Mouse (Mus musculus) megakaryocyte progenitor cell, adult 5-6 weeks (primary cell): Measurements from ENCODE around the gene Sdcbp2. TPM values are rescaled to one million over a fixed set of nuclear protein-coding genes. Genes with fewer than 3 reads are reported as not detected.
A peak's percentile ranks its signal among the peaks of the same experiment; 100 is the strongest.

Experiments
- ATAC-seq: replicated peaks from 2 replicates; pipeline ENCODE4 v1.8.0; 2016; ENCODE audit warnings: mild to moderate bottlenecking, moderate TSS enrichment, inconsistent platforms; ENCODE audit not compliant: poor library complexity
- total RNA-seq, 2 experiments: library from RNA; stranded (forward) in 1 of 2; stranded (reverse) in 1 of 2; fragments of 157-497, 149-512 nt in 1 of 2; fragments of 200-1000 nt in 1 of 2; gene quantifications; 2 replicates each; pipeline versions ENCODE4 v1.2.3 to v1.2.4; 2015 to 2017

Sdcbp2 gene
- 0.10 and 0.22 TPM in 2 replicates for total RNA-seq (2015)
- total RNA-seq (2017): not detected in 2 replicates

DNA sequence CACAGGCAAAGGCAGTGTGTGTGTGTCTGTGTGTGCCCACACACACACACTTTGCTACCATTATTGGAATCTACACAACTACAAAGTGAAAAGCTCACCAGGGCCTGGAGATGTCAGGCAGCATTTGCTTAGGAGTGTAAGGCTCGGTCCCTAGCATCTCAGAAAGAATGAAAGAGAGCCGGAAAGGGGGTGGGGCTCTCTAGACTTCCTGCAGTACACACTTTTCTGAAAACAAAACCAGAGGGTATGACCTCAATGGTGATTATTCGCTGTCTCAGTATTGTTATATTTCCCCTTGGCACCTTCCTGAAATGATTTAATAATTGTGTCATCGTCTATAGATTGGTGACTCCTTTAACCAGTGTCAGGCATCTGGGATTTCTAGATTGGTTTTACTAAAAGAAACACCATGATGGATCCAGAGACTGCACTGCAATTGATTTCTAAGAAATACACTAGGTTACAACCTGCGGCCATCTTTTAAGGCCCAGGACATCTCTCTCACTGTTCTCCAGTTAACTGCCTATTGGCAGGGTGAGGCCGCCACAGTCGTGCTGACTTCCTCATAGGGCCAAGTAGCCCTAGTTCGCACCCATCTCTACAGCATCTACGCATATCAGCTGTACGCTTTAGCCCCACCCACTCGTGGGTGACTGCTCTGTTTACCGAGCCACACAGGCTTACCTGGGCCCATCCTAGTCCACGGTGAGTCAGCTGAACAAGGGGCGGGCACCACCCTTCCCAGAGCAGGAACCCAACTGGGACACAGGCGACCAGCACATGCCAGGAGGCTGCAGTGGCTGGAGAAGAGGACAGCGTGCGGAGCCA, at the start of gene Sdcbp2:
Gene Sdcbp2, plus strand, starts transcription at position 750 of the 828 bp plus-strand sequence.
- no peak for ATAC-seq

DNA sequence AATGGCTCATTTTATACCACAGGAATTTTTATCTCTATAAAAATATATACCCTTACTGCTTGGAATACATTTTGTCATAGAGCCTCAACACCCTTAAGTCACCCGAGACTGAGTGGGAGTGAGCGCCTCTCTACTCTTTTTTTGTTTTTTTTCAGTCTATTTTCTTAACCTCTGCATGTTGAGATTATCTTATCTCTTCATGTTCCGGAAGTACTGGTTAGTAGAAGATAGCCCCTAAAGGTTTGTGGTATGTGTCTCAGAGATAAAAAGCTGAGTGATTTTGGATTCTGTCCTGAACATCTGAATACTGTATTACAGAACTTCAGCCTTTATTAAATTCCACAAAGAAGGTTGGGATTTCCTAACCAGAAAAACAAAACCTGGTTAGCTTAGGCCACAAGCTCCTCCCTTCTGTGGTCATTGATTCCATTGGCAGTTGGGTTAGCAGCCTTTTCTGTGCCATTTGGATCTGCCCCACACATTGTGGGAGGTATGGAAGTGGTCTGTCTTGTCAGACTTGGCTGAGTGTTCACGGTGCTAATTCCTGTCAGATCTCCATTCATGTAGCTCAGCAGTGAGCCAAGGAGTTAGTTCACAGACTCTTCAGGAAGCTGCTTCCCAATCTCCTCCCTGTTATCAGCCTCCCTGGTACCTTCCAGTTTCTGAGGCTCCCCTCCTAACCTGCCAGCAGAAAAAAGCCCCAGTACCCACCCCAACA, 47.9 kb upstream of the Sdcbp2 start:
- ATAC-seq: peak; percentile 81

DNA sequence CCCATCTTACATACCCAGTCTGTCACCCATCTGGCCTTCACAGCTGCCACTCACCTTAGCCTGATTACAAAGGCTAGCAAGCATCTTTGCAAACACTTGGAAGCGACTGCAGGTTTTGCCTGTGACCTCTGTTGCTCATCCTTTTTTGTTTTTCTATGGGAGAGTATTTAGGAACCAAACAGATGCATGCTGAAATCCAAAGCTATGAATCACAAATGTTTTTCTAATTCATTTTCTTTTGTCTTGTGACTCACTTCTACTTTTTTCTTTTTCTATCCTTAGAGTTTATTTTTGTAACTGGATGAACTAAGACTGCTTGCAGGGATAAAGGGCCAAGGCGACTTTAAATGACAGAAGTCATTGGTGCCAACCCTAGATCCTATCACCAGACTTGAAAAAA, 46.9 kb upstream of the Sdcbp2 start:
- no peak for ATAC-seq

DNA sequence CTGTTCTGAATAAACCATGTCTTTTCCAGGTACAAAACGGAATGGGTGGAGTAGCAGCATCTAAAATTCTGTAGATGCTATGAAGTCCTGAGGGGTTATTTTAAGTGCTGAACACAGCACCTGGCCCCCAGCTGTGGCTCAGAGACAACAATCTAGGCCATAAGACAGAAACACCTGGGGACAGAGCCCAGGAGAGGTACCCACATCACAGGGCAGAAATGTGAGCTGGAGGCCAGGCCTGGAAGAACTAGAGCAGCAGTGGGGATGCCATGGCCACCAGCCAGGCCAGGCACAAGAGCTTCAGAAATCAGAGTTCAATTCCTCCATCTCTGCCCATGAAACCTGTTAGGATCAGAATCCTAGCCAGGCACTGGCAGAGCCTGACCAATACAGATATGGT, 44.4 kb upstream of the Sdcbp2 start:
- ATAC-seq: no peak

DNA sequence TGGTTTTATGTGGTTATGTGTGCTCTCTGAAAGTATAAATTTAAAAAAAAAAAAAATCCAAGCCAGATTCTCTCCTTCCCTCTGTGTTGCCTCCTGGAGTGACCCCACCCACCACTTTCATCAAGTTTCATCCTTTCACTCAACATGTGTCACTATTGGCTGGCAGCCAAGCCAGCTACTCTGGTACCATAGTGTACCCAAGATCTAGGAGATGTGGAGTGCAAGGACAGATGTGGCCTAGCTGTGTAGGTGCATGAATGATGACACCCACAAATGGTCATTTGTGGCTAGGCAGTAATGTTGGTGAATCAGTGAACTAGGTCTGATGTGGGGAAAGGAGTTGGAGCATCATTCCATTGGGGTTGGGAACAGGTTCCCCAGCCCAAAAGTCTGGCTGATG, 43.3 kb upstream of the Sdcbp2 start:
- no peak for ATAC-seq

DNA sequence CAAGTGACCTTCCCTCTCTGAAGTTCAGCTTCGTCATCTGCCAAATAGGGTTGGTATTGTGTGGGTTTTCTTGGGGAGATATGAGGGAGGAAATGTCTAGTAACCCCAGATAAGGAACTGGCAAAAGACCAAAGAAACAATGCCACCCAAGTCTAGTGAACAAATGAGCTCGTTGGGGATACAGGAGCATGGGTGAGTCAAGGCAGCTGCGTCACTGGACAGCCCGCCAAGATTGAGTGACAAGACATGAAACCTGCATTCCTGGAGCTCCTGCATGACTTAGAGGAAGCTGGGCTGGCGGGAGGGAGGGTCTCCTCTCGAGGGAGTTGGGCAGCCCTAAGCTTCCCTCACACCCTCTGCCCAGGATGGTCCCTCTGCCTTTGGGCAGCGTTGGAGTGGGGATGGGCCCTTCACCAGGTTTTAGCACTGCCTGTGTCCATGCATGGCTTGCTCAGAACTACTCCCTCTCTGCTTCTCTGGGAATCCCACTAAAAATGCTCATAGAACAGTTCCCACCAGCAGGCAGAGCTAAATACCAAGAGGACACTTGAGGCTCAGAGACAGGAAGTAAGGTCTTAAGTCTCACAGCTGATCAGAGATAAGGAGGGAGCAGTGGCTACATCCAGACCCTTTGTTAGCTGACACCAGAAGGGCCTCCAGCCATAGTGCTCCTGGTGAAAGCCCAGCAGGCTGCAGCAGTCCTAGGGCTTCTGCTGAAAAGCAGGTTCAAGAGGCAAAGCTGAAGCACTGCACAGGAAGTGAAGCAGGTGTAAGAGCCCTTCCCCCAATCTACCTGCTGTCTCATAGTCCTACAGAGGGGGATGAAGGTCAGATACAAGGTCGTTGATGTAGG, 41.8 kb upstream of the Sdcbp2 start:
- ATAC-seq: peak; percentile 73

DNA sequence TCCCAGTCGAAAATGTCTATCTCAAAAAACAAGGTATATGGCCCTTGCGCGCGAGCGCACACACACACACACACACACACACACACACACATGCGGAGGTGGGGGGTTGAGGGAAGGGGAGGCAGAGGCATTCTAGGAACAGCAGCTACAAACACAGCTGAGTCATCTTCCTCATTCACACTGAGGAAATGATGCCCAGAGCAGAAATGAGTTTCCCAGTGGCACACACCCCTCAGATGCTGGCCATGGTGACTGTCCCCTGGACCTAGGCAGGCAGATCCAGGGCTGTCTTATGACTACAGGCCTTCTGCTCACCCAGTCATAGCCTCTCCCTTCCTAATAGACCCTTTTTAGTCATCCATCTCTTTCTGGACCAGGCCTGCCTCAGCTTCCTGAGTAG, 38.8 kb upstream of the Sdcbp2 start:
- peak; percentile 56 for ATAC-seq

DNA sequence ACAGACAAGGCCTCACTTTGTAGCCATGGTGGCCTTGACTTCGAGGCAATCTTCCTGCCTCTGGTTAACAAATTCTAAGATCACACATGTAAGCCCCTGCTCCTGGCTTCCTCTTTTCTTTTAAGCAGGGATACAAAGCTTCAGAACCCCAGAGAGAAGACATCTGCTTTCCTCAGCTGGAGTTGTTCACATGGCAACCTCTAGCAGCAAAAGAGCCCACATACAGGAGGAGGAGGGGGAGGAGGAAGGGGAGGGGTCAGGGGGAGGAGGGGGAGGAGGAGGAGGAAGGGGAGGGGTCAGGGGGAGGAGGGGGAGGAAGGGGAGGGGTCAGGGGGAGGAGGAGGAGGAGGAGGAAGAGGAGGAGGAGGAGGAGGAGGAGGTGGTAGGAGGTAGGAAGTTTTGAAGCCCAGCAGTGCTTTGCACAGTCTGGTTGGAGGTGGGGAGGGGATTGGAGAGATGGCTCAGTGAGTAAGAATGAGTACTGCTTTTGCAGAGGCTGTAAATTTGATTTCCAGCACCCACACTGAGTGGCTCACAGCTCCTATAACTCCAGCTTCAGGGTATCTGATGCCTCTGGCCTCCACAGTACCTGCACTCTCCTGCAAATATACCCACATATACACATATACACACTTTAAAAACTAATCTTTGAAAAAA, 36.3 kb upstream of the Sdcbp2 start:
- ATAC-seq: peak; percentile 61

DNA sequence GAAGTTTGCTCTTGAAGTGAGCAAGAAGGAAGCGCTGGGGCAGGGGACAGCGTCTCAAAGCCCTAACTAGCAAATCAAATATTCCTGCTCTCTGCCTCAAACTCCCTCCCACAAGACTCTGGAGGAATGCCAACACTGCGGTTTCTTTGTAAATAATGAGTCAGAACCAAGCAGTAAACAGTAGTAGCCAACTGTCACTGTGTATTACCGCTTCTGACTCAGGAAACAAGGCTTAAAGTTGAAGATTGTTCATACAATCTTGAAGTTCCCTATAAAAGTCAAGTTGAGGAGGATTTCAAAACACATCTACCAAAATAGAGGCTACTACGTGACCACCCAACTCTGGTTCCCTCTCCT, 35.8 kb upstream of the Sdcbp2 start:
- ATAC-seq: peak; percentile 53

DNA sequence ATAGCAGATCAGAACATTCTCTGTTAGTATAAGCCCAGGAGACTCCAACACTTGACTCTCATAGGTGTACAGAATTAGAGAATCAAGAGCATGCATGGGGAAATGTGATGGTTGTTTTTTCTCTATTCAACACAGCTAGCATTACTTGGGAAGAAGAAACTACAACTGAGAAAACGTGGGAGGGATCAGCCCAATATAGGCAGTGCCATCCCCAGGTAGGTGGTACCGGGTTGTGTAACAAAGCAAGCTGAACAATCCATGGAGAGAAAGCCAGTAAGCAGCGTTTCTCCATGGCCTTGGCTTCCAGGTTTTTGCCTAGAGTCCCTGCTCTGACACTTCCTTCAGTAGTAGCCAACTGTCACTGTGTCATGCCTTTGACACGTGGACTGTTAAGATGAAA, 33.8 kb upstream of the Sdcbp2 start:
- ATAC-seq: no peak

DNA sequence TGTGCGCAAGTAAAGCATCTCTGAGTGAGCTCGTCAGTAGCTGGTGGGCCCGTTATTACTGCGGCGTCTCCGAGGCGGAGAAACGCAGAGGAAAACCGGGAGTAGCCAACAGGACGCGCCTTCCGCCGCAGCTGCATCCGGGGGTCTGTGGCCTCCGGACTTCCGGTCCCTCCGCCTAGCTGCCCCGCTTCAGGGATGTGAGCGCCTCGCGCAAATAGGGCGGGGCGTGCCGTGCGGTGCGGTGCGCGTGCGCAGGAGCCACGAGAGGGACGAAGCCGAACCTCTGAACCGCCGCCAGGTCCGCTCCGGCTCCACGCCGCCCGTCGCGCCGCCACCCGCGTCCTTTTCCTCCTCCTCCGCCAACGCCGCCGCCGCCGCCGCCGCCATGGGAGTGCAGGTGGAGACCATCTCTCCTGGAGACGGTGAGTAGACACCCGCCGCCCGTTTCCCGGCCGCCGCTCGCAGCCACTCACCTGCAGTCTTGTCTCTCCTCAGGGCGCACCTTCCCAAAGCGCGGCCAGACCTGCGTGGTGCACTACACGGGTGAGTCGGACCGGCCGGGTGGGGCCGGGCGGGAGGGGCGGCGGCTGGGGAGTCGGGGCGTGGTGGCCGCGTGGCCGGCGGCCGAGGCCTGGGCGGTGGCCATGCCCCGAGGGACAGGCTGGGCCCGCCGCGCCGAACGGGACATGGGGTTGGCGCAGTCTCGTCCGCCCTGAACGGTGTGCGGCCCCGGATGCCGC, 29.9 kb upstream of the Sdcbp2 start, which contains the start of gene Fkbp1a:
Gene Fkbp1a, plus strand, starts transcription at position 161 of the 740 bp plus-strand sequence.
- peak; percentile 95 for ATAC-seq

DNA sequence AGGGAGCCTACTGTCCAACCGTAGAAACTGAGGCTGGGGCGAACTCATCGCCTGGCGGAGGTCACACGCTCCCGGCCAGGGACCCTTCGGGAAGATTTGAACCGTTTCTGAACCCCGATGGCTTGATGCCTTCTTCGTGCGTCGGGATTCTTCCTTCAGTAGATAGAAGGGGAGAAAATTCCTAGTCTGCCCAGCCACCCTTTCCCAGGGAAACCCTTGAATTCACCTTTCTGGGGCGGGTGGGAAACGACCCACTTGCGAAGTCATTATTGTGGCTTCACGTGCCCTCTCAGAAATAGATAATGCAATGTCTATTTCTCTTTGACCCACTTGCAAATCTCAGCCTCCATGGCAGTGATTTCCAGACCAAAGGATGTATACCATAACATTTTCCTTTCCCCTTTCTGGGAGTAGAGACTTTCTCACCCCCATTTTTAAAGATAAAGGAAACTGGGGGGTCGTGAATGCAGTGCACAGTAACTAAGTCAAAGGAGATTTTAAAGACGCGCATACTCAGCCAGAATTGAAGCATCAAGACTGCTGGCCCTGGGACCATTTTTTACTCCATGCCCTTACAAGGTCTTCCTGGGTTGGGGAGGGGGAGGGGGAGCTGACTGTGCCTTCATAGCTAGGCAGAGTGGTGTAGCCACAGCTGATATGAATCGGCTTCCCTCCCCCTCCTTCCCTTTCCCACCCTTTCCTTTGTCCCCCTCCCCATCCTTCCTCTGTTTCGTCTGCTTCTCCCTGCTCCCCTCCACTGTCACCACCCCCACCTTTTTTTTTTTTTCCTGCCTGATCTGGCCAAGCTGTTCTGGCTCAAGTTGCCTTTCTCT, 29.1 kb upstream of the Sdcbp2 start:
- ATAC-seq: no peak

DNA sequence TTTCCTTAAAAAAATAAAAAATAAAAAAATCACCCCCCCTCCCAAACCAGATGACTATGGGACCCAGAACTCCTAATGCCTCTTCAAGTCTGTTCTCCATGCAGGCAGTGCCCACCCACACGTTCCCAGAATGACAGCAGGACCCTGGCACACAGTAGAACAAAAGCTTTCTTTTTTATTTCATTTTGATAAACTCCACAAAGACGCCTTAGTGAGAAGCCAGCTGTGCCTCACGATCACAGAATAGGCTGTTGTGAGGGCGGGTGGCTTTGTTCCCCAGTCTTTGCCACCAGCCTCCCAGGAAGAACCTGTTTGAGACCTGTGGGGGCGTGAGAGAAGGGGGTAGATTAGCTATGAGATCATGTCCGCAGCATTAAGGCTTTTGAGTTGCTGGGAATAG, 27.7 kb upstream of the Sdcbp2 start:
- ATAC-seq: no peak

DNA sequence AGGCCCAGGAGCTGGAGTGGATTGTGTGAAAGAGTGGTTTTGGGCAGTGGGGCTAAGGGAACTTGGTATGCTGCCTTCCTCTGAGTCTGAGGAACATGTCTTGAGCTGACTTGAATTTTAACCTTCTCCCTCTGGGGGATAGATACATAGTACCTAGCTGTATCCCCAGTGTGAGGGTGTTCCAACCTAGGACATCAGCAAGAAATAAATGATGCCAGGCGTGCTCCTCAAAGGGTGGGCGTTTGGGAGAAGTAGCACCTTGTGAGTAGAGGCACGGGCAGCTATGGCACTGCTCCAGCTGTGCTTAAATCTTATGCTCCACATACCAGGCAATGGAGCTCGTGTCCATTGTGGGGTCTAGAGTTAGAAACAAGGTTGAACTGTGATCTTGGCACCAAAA, 25.9 kb upstream of the Sdcbp2 start:
- no peak for ATAC-seq

DNA sequence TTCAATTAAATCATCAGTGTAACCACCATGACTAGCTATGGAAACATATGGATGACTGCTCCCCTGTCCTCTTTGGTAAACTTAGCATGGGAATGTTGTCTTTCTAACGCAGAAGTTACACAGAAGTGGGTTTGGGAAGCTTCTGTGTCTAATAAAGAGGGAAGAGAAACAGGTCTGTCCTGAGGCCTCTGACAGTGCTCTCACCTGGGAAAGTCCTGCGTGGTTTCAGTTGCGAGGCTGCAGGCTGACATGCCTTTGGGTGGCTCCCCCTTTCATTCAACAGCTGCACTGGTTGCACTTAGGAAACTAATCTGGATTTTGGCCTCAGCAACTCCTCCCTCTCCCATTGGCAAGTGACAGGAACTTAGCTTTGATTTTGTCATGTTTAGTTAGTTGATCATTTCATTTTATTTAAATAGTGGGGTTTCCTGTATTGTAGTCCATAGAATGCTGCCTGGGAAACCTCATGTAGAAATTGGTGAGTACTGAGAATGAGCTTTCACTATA, 22.8 kb upstream of the Sdcbp2 start:
- no peak for ATAC-seq

DNA sequence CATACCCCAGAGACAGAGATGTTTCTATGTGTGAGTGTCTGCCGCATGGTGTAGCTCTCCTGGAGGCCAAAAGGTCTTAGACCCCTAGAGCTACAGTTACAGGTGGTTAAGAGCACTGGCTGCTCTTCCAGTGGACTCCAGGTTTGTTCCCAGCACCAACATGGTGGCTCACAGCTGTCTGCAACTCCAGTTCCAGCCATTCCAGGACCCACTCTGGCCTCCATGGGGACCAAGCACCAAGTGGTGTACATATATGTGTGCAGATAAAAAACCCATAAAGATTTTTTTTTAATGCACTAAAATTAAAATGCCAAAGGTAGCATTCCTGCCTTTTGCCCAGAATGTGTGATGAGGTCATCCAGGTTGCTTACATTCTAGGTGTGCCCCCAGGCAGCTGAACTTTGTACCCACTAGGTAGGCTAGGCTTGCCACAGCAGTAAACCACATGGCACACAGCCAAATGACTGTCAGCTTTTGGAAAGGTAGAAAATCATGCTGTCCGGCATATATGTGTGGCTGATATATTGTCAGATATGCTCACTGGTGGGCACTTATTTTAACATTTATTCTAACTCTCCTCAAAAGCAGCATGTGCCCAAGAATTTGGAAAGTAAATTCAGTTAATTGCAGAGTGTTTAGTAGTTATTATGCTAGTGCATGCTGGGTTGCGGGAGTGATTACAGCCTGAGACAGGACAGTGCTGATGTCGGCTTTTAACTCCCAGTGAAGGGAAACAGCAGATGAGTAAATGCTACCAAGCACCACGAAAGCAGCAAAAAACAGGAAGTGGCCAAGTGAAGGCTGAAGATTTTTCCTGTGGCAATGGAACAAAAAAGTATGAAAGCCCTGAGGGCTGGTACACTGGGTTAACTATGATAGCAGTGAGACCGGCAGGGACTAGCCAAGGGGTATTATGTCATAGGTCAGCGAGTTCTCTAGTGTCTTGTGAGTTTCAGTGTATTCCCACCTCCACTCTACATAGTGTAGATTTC, 9.2 kb upstream of the Sdcbp2 start:
- peak; percentile 75 for ATAC-seq

DNA sequence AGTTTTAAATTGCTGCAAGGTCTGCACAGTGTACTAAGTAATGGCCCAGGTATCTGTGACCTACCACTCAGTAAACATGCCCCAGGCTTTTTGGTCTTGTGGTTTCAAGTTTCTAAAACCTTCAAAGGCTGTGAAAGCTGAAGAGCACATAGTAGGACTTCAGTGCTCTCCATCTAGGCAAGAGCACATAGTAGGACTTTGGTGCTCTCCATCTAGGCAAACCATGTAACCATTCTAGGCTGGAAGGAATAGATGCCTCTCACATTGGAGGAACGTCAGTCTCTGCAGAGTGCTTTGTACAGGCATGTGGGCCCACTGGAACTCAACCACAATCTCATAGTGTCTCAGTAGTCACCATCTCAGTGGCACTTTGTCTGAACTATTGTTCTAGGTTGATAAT, 8.4 kb upstream of the Sdcbp2 start:
- ATAC-seq: no peak

DNA sequence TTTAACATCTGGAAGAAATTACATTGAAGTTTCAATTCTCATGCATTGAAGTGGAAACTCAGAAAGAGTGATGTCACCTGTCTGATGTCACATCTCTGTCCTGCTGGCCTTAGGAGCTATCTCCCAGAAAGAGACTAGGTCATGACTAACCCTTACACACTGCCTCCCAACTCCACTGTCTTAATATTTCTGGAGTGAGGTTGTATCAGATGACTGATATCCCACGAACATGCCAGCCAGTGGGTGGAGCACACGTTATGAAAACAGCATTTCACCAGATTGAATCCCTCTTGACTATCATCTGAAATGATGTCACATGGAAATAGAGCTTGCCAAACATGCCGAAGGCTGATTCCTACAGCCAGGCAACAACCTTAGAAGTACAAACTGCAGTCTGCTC, 7.4 kb upstream of the Sdcbp2 start:
- no peak for ATAC-seq
